Mouse (Mus musculus): Measurements from ENCODE around the gene Terf2.
"Not testable (repeated sequence)": the region's sequence is repeated elsewhere in the genome, so short reads cannot be mapped to it uniquely, and the experiment has no call there.

Gene Terf2

GRCm38 (mm10) chr8:107056973-107057369 lies 39.4 kb downstream of the Terf2 start:
- no peak for DNase-seq (ENCODE audit: low spot score)

- peak; percentile 94 for DNase-seq (ENCODE audit: low spot score)
Measured at GRCm38 (mm10) chr8:107056076-107056972, 40.0 kb downstream of the Terf2 start, which contains the start of the genes Cog8 and Nip7. Gene Cog8 (minus strand): TSS chr8:107056689. Gene Nip7 (plus strand): TSS chr8:107056877.

- no peak for DNase-seq (ENCODE audit: low spot score)
Measured at GRCm38 (mm10) chr8:107052046-107052445, 44.3 kb downstream of the Terf2 start.

- DNase-seq (ENCODE audit: low spot score): no peak
Measured at GRCm38 (mm10) chr8:107049480-107049879, 46.9 kb downstream of the Terf2 start.

- peak; percentile 83 for DNase-seq (ENCODE audit: low spot score)
Measured at GRCm38 (mm10) chr8:107048061-107048941, 48.0 kb downstream of the Terf2 start, which contains the start of gene Pdf. Gene Pdf (minus strand): TSS chr8:107048614.

- DNase-seq (ENCODE audit: low spot score): no peak
Measured at GRCm38 (mm10) chr8:107046976-107047375, 49.4 kb downstream of the Terf2 start.

- DNase-seq (ENCODE audit: low spot score): no peak
Measured at GRCm38 (mm10) chr8:107045478-107045877, 50.9 kb downstream of the Terf2 start.

- DNase-seq (ENCODE audit: low spot score): no peak
Measured at GRCm38 (mm10) chr8:107040632-107041031, 55.7 kb downstream of the Terf2 start.

- DNase-seq (ENCODE audit: low spot score): peak; percentile 26
Measured at GRCm38 (mm10) chr8:107036626-107037025, 59.7 kb downstream of the Terf2 start.

- no peak for DNase-seq (ENCODE audit: low spot score)
Measured at GRCm38 (mm10) chr8:107035641-107036040, 60.7 kb downstream of the Terf2 start.

- not testable (repeated sequence) for DNase-seq (ENCODE audit: low spot score)
Measured at GRCm38 (mm10) chr8:107033609-107034008, 62.7 kb downstream of the Terf2 start.

GRCm38 (mm10) chr8:107031577-107032090 lies 64.7 kb downstream of the Terf2 start:
- DNase-seq (ENCODE audit: low spot score): no peak

GRCm38 (mm10) chr8:107030650-107031576 lies 65.4 kb downstream of the Terf2 start, which contains the start of gene Vps4a:
Gene Vps4a (plus strand): TSS chr8:107031222.
- DNase-seq (ENCODE audit: low spot score): peak; percentile 98

- DNase-seq (ENCODE audit: low spot score): no peak
Measured at GRCm38 (mm10) chr8:107030058-107030457, 66.3 kb downstream of the Terf2 start.

GRCm38 (mm10) chr8:107029310-107029709 lies 67.0 kb downstream of the Terf2 start:
- no peak for DNase-seq (ENCODE audit: low spot score)

- no peak for DNase-seq (ENCODE audit: low spot score)
Measured at GRCm38 (mm10) chr8:107023479-107023878, 72.9 kb downstream of the Terf2 start.
